Mouse (Mus musculus): ENCODE measurements around the gene Urad. TPM values are rescaled to one million over a fixed set of nuclear protein-coding genes. Genes with fewer than 3 reads are reported as not detected.

Gene Urad
- not detected in 2 replicates for polyA plus RNA-seq (2015; fragmentation: Nextera tagmentation; extraction: Ambion mirVana)

DNA sequence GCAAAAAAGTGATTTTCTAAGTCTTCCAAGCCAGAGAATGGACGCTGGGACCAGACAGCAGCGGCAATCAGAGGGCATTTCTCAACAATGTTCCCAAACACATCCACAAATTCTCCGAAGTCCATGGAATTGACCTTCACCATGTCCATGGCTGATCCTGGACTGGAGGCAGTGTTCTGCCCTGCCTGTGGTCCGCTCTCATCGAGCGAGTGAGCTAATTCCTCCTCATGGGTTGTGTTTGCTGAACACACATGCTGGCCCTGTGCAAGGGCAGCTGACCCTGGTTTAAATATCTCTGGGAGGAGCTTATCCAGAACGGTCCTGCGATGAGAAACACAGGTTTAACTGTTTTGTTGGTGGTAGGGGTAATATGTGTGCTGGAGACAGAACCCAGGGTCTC is at the start of gene Urad:
Urad (minus strand) TSS at position 258 of the 400 bp plus-strand sequence.
- Histone ChIP-seq H3K4me3 (replicated peaks; ENCODE audit: low read depth, low read length) (no peak within 1 kb of the TSS), H3K27me3 (ENCODE audit: insufficient read depth, low read length) (peaks cover 17% of the 10 kb centered on the region), H3K9me3 (replicated peaks; ENCODE audit: low read length) (no peaks in the 10 kb centered on the region), H3K9ac (ENCODE audit: low read depth, low read length) (no peak within 1 kb of the TSS), H3K4me1 (replicated peaks; ENCODE audit: insufficient read depth, low read length) (no peaks in the 10 kb centered on the region), H3K36me3 (ENCODE audit: insufficient read depth, low read length) (no peaks in the 10 kb centered on the region), H3K27ac (no peak within 1 kb of the TSS), H3K4me2 (ENCODE audit: low read length) (no peak within 1 kb of the TSS)
- no peak for TF ChIP-seq CTCF (IDR thresholded peaks at IDR 0.05; ENCODE audit: low read depth)
- ATAC-seq (replicated peaks; ENCODE audit: low FRiP score, low read depth) (no peak), DNase-seq (ENCODE audit: low spot score) (no peak)
- 73% methylated on average over 8 of the region's 8 CpGs for WGBS

GRCm38 (mm10) chr5:147370276-147370675 is 48.0 kb upstream of the Urad start:
- ATAC-seq (replicated peaks; ENCODE audit: low FRiP score, low read depth), result no peak
- Histone ChIP-seq H3K4me3 (replicated peaks; ENCODE audit: low read depth, low read length) (no peak overlapping the region), H3K27ac (no peak overlapping the region)

DNA sequence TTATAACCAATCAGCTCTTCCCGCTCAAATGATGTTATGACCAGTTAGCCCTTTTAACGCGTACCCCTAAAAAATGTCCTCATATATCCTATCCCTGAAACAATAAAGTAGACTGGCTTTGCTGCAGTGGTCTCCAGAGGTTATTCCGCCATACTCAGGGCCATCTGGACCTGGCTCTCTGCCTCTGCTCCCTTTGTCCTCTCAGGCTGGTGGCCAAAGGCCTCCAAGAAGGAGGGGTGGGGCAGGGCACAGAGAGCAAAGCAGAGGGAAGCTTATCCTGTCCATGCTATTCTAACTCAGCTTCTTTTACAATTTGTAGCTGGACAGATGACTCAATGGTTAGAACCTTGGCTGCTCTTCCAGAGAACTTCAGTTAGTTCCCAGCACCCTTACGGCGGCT is 46.0 kb upstream of the Urad start:
- Histone ChIP-seq H3K9ac (ENCODE audit: low read depth, low read length) (no peak overlapping the region), H3K4me1 (replicated peaks; ENCODE audit: insufficient read depth, low read length) (no peaks in the 10 kb centered on the region), H3K27ac (no peak overlapping the region), H3K4me2 (ENCODE audit: low read length) (no peak overlapping the region), H3K27me3 (ENCODE audit: insufficient read depth, low read length) (no peaks in the 10 kb centered on the region), H3K4me3 (replicated peaks; ENCODE audit: low read depth, low read length) (no peak overlapping the region), H3K36me3 (ENCODE audit: insufficient read depth, low read length) (no peaks in the 10 kb centered on the region), H3K9me3 (replicated peaks; ENCODE audit: low read length) (no peaks in the 10 kb centered on the region)
- ATAC-seq (replicated peaks; ENCODE audit: low FRiP score, low read depth) (no peak), DNase-seq (ENCODE audit: low spot score) (no peak)
- WGBS, result 98% methylated on average over 6 of the region's 6 CpGs
- TF ChIP-seq CTCF (IDR thresholded peaks at IDR 0.05; ENCODE audit: low read depth), result no peak

More at GRCm38 (mm10) chr5:147370276-147370675, 48.0 kb upstream of the Urad start:
- H3K9me3 ChIP-seq (replicated peaks; ENCODE audit: low read length), result no peaks in the 10 kb centered on the region
- no peak overlapping the region for H3K9ac ChIP-seq (ENCODE audit: low read depth, low read length)
- H3K36me3 ChIP-seq (ENCODE audit: insufficient read depth, low read length), result no peaks in the 10 kb centered on the region
- H3K27me3 ChIP-seq (ENCODE audit: insufficient read depth, low read length), result no peaks in the 10 kb centered on the region
- no peak overlapping the region for H3K4me2 ChIP-seq (ENCODE audit: low read length)
- TF ChIP-seq CTCF (IDR thresholded peaks at IDR 0.05; ENCODE audit: low read depth), result no peak
- 90% methylated on average over 8 of the region's 8 CpGs for WGBS
- no peak for DNase-seq (ENCODE audit: low spot score)
- no peaks in the 10 kb centered on the region for H3K4me1 ChIP-seq (replicated peaks; ENCODE audit: insufficient read depth, low read length)

DNA sequence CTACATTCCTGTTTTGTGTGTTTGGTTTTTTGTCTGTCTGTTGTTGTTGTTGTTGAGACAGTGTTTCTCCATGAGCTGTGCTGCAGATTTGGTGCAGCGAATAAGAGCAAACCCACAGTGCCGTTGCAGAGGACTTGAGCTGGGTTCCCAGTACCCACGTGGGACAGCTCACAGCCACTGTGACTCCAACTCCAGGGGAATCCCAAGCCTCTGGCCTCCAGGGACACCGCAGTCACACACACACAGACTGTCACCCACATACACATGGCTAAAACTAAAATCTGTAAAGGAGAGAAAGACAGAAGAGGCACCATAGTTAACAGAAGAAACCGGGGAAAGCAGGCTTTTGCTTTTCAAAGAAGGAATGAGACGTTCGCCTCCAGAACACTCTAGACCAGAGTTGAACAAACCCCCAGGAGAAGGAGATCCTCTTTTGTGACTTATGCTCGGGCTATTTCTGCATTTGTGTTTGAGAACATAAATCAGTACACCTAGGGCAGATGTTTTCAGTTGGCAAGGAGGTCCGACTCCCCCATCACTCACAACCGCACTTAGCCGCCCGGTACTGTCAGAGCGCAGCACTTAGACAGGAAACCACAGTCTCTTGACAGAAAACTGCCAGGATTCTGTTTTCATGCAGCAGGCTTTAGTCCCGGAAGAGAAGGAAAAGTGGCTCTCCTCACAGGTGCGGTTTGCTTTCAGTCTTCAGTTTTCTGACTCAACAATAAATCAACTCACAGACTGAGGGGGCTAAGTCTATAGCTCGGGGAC is 43.9 kb upstream of the Urad start:
- Histone ChIP-seq H3K9me3 (replicated peaks; ENCODE audit: low read length) (no peaks in the 10 kb centered on the region), H3K9ac (ENCODE audit: low read depth, low read length) (no peak overlapping the region), H3K27ac (no peak overlapping the region), H3K27me3 (ENCODE audit: insufficient read depth, low read length) (no peaks in the 10 kb centered on the region), H3K4me2 (ENCODE audit: low read length) (0 out of 2 replicates have a peak overlapping the region, but pooled peaks have one; percentile 13), H3K36me3 (ENCODE audit: insufficient read depth, low read length) (no peaks in the 10 kb centered on the region), H3K4me3 (replicated peaks; ENCODE audit: low read depth, low read length) (no peak overlapping the region), H3K4me1 (replicated peaks; ENCODE audit: insufficient read depth, low read length) (no peaks in the 10 kb centered on the region)
- no peak for TF ChIP-seq CTCF (IDR thresholded peaks at IDR 0.05; ENCODE audit: low read depth)
- WGBS, result 27% methylated on average over 16 of the region's 16 CpGs
- no peak for ATAC-seq (replicated peaks; ENCODE audit: low FRiP score, low read depth)
- DNase-seq (ENCODE audit: low spot score), result peak; percentile 11

DNA sequence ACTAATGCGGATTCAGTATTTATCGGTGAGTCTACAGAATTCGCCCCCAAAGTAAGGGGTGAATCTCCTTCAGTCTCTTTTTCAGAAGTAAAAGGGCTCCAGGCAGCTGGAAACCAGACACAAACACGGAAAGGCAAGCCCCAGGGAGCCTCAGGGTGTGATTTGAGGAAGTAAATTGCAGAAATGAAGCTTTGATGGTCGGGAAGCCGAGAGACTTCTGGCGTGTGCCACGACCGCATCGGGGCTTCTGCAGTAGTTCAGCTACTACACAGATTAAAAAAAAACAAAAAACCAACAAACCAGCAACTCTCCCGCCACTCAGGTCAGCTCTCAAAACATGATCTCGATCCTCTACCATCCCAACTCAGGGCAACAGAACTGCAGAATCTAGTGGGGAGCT is 40.8 kb upstream of the Urad start:
- Histone ChIP-seq H3K9me3 (replicated peaks; ENCODE audit: low read length) (no peaks in the 10 kb centered on the region), H3K4me2 (ENCODE audit: low read length) (no peak overlapping the region), H3K4me1 (replicated peaks; ENCODE audit: insufficient read depth, low read length) (no peaks in the 10 kb centered on the region), H3K27ac (no peak overlapping the region), H3K36me3 (ENCODE audit: insufficient read depth, low read length) (no peaks in the 10 kb centered on the region), H3K9ac (ENCODE audit: low read depth, low read length) (no peak overlapping the region), H3K4me3 (replicated peaks; ENCODE audit: low read depth, low read length) (no peak overlapping the region), H3K27me3 (ENCODE audit: insufficient read depth, low read length) (no peaks in the 10 kb centered on the region)
- no peak for TF ChIP-seq CTCF (IDR thresholded peaks at IDR 0.05; ENCODE audit: low read depth)
- ATAC-seq (replicated peaks; ENCODE audit: low FRiP score, low read depth), result no peak
- DNase-seq (ENCODE audit: low spot score), result no peak
- 59% methylated on average over 12 of the region's 12 CpGs for WGBS

- Histone ChIP-seq H3K4me3 (replicated peaks; ENCODE audit: low read depth, low read length) (no peak overlapping the region), H3K9ac (ENCODE audit: low read depth, low read length) (no peak overlapping the region), H3K4me1 (replicated peaks; ENCODE audit: insufficient read depth, low read length) (no peaks in the 10 kb centered on the region), H3K36me3 (ENCODE audit: insufficient read depth, low read length) (no peaks in the 10 kb centered on the region), H3K9me3 (replicated peaks; ENCODE audit: low read length) (no peaks in the 10 kb centered on the region), H3K27ac (no peak overlapping the region), H3K27me3 (ENCODE audit: insufficient read depth, low read length) (no peaks in the 10 kb centered on the region), H3K4me2 (ENCODE audit: low read length) (no peak overlapping the region)
- TF ChIP-seq CTCF (IDR thresholded peaks at IDR 0.05; ENCODE audit: low read depth), result no peak
- WGBS, result 86% methylated on average over 11 of the region's 11 CpGs
- no peak for DNase-seq (ENCODE audit: low spot score)
- no peak for ATAC-seq (replicated peaks; ENCODE audit: low FRiP score, low read depth)
These were observed 36.2 kb upstream of the Urad start for GRCm38 (mm10) chr5:147358481-147358880.

Data from kidney, postnatal 0 days (tissue).